Mouse (Mus musculus) testis, adult 2 months (tissue): ENCODE data around the gene Cacna1e. TPM values are rescaled to one million over a fixed set of nuclear protein-coding genes. Genes with fewer than 3 reads are reported as not detected.

Experiments used
- H3K27ac ChIP-seq: fragments of 200-500 bp; 2 replicates; pipeline ENCODE4 v1.5.1; 2012; ENCODE audit warnings: low read depth, low read length; ENCODE audit not compliant: control insufficient read depth, insufficient read depth
- H3K27me3 ChIP-seq: fragments of 200-500 bp; 2 replicates; pipeline ENCODE4 v1.6.1; 2012; ENCODE audit warnings: mild to moderate bottlenecking, low read length, moderate library complexity; ENCODE audit not compliant: control insufficient read depth, insufficient read depth
- H3K36me3 ChIP-seq: fragments of 200-500 bp; 2 replicates; pipeline ENCODE4 v1.6.1; 2012; ENCODE audit warnings: mild to moderate bottlenecking, low read length; ENCODE audit not compliant: control insufficient read depth, insufficient read depth
- H3K4me1 ChIP-seq: fragments of 200-500 bp; 2 replicates; pipeline ENCODE4 v1.6.1; 2012; ENCODE audit warnings: low read length; ENCODE audit not compliant: control insufficient read depth, insufficient read depth
- H3K4me3 ChIP-seq: fragments of 200-500 bp; 2 replicates; pipeline ENCODE4 v1.5.1; 2012; ENCODE audit warnings: low read depth, mild to moderate bottlenecking, low read length, moderate library complexity, mixed read lengths; ENCODE audit not compliant: control insufficient read depth
- CTCF ChIP-seq: fragments of 200-500 bp; IDR thresholded peaks from 2 replicates; pipeline ENCODE4 v1.5.1; 2012; ENCODE audit warnings: low read depth, mild to moderate bottlenecking, inconsistent platforms, low read length, moderate library complexity; ENCODE audit not compliant: control insufficient read depth, insufficient read depth, insufficient replicate concordance
- POLR2A ChIP-seq: fragments of 200-500 bp; IDR thresholded peaks from 2 replicates; pipeline ENCODE4 v1.6.1; 2012; ENCODE audit warnings: low read depth, mild to moderate bottlenecking, inconsistent platforms, low read length, moderate library complexity; ENCODE audit not compliant: control insufficient read depth
- polyA plus RNA-seq: library from polyadenylated mRNA; depleted of rRNA; stranded (reverse); fragments of >200 nt; gene quantifications from 2 replicates; pipeline ENCODE4 v1.2.3, GENCODE M21; 2012

Gene Cacna1e
- polyA plus RNA-seq, 1 experiment = 1.0 TPM

DNA sequence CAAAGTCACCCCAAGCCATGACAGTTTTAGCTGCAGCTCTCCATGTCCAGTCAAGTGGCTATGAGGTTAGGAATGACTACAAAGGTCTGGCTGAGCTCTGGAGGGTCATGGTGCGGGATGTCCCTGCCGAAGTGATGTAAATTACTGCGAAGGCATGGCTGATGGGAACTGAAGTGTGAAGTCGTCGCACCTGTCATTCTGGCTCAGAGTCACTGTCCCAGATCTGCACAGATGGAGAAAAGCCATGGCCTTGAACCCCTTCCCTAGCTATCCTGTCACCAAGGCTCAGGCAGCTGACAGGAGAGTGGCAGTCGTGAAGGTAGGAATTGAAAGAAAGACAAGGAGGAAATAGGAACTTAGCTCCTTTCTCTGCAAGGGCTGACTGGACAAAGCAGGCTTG is 197.4 kb downstream of the Cacna1e start:
- TF ChIP-seq CTCF = no peak
- no peak for TF ChIP-seq POLR2A
- Histone ChIP-seq H3K4me1 (no peaks in the 10 kb centered on the region; the same call in 1 of the 2 replicates), H3K27ac (no peak overlapping the region)

DNA sequence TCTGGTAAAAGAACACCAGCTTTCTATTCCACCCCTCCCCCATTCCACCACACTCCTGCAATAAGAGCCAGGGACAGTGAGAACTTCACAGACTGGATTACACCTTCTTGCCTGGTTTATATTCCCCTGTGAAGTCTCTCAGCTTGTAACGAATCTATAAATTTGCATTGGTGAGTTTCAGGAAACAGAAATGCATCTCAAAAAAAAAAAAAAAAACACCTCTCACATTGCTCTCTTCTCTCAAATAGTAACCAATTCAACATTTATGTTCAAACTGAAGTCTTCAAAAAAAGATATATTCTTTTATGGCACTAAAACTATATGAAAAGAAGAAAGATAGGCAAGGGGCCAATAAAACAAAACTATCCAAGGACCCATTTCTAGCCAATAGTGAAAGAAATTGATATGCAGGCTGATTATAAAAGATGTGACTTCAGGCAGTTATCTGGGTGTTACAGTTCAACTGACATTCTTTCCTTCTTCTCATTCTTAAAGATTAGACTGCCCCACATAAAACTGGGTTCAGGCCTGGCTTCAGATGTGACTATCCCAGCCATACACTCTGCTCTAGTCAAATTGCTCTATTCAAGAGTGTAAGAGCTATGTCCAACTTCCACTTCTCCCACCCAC is 200.7 kb downstream of the Cacna1e start:
- Histone ChIP-seq H3K27ac (no peak overlapping the region), H3K4me3 (no peak overlapping the region), H3K27me3 (no peaks in the 10 kb centered on the region), H3K36me3 (no peaks in the 10 kb centered on the region), H3K4me1 (no peaks in the 10 kb centered on the region; the same call in 1 of the 2 replicates)
- no peak for TF ChIP-seq CTCF
- no peak for TF ChIP-seq POLR2A

More for the DNA sequence above, 197.4 kb downstream of the Cacna1e start:
- H3K4me3 ChIP-seq = no peak overlapping the region
- H3K27me3 ChIP-seq = no peaks in the 10 kb centered on the region
- H3K36me3 ChIP-seq = no peaks in the 10 kb centered on the region

DNA sequence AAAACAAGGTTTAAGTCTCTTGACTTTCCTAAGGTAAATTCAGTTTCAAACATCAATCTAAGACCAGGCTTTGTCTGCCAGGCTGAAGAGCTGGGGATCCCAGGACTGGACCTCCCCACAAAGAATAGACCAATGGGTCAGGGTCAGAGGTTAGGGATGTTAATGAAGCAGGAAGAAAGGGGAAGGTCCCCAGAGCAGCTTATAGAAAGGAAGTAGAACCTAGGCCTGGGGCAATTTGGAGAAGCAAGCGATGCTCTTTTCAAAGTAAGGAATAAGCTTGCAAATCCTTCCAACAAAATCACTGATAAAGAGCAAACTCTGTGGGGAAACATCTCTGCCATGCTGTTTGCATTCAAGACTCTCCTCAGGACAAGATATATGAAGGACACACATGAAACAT is 205.3 kb downstream of the Cacna1e start:
- TF ChIP-seq CTCF (no peak), POLR2A (no peak)
- H3K4me1 ChIP-seq = no peaks in the 10 kb centered on the region; the same call in 1 of the 2 replicates
- H3K4me3 ChIP-seq = no peak overlapping the region
- H3K27me3 ChIP-seq = no peaks in the 10 kb centered on the region
- H3K27ac ChIP-seq = no peak overlapping the region
- no peaks in the 10 kb centered on the region for H3K36me3 ChIP-seq

DNA sequence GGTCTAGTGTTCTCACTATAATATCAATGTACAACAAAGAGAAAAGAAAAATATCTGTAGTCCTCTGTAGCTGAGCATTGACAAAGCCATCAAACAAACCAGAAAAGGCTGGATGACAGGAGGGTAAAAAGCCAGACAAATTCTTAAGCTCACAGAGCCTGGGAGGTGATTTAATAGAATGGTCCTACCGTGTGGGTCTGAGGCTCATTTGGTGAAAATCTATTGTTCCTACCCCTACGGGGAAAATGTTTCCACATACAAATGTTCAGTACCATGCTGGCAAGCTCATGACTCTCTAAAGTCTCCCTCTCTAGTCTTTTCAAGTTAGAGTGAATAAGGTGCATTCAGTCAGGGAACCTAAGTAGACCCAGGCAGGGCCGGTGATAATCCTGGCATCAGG is 206.2 kb downstream of the Cacna1e start:
- H3K4me3 ChIP-seq = no peak overlapping the region
- no peak for TF ChIP-seq CTCF
- TF ChIP-seq POLR2A = no peak
- no peaks in the 10 kb centered on the region for H3K36me3 ChIP-seq
- no peaks in the 10 kb centered on the region; the same call in 1 of the 2 replicates for H3K4me1 ChIP-seq
- H3K27ac ChIP-seq = no peak overlapping the region
- no peaks in the 10 kb centered on the region for H3K27me3 ChIP-seq

GRCm38 (mm10) chr1:154677677-154678076 is 206.6 kb downstream of the Cacna1e start:
- H3K4me1 ChIP-seq = no peaks in the 10 kb centered on the region
- TF ChIP-seq POLR2A = no peak
- no peak for TF ChIP-seq CTCF
- H3K36me3 ChIP-seq = no peaks in the 10 kb centered on the region
- no peak overlapping the region for H3K27ac ChIP-seq
- H3K4me3 ChIP-seq = no peak overlapping the region
- no peaks in the 10 kb centered on the region for H3K27me3 ChIP-seq

- Histone ChIP-seq H3K27ac (no peak overlapping the region), H3K27me3 (no peaks in the 10 kb centered on the region), H3K4me3 (no peak overlapping the region), H3K36me3 (no peaks in the 10 kb centered on the region), H3K4me1 (peaks cover 2% of the 10 kb centered on the region)
- no peak for TF ChIP-seq CTCF
- TF ChIP-seq POLR2A = no peak
These were observed 220.6 kb downstream of the Cacna1e start for GRCm38 (mm10) chr1:154663721-154664120.

DNA sequence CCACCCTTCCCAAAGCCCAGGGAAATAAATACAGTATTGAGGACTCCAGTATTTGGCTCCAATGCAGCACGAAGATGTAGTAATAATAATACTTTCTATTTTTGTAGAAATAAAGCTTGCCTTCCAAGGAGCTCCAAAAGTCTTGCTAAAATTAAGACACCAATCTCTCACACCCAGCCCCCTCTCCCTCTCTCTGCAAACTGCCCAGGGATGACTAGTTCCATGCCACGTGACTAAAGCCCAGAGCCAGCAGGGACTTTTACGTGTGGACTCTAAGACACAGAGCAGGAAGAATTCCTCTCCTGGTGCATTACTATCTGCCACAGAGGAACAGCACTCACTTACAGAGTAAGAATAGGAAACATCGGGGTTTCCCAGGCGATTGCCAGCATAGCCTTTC is 222.3 kb downstream of the Cacna1e start:
- H3K4me1 ChIP-seq = peaks cover 2% of the 10 kb centered on the region
- no peak overlapping the region for H3K4me3 ChIP-seq
- no peaks in the 10 kb centered on the region for H3K36me3 ChIP-seq
- H3K27ac ChIP-seq = no peak overlapping the region
- H3K27me3 ChIP-seq = no peaks in the 10 kb centered on the region
- TF ChIP-seq POLR2A (no peak), CTCF (no peak)
